Mouse (Mus musculus) stomach, postnatal 0 days (tissue): ENCODE results near the gene Pnkp.

Source experiments
- CTCF ChIP-seq: IDR thresholded peaks from 2 replicates; pipeline ENCODE4 v1.5.1; 2016; ENCODE audit warnings: antibody characterized with exemption, low read depth, mild to moderate bottlenecking, moderate library complexity
- EP300 ChIP-seq: optimal IDR thresholded peaks from 2 replicates; pipeline ENCODE3; 2016; ENCODE audit warnings: antibody characterized with exemption

DNA sequence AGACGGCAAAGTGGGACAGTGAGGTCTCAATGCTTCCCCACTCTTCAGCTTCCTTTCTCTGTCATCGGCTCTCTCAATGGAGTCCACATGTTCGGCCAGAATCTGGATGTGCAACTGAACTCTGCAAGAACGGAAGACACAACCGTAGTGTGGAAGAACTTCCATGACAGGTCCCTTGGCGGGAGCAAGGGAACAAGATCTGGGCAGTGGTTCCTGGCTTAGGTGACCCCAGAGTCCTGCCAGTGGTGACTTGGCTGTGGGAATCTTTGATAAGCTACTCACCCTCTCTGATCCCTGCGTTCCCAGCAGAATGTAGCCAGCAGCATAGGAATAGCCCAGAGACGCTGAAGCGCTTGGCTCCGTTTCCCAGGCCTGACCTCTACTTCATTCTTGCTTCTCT lies 39.6 kb downstream of the Pnkp start:
- TF ChIP-seq CTCF (no peak), EP300 (no peak)
